Mouse (Mus musculus) kidney, embryonic 15.5 days (tissue): ENCODE measurements around the gene Tmem91. TPM values are rescaled to one million over a fixed set of nuclear protein-coding genes. Genes with fewer than 3 reads are reported as not detected.

Experiments
- ATAC-seq: fragments of 200-750 bp; cut with Nextera tagmentation; replicated peaks from 2 replicates; pipeline ENCODE4 v1.8.0; 2017; ENCODE audit warnings: moderate TSS enrichment; ENCODE audit not compliant: low FRiP score
- H3K27ac ChIP-seq: fragments of 300-500 bp; sonication (generic); 2 replicates; pipeline ENCODE4 v1.5.1; 2015; ENCODE audit warnings: mild to moderate bottlenecking, inconsistent platforms
- H3K27me3 ChIP-seq: fragments of 300-500 bp; sonication (generic); 2 replicates; pipeline ENCODE4 v1.6.1; 2015; ENCODE audit warnings: inconsistent platforms
- H3K36me3 ChIP-seq: fragments of 300-500 bp; sonication (generic); 2 replicates; pipeline ENCODE4 v1.6.1; 2015; ENCODE audit warnings: inconsistent platforms
- H3K4me1 ChIP-seq: fragments of 300-500 bp; sonication (generic); 2 replicates; pipeline ENCODE4 v1.6.1; 2015; ENCODE audit warnings: inconsistent platforms
- H3K4me2 ChIP-seq: fragments of 300-500 bp; sonication (generic); 2 replicates; pipeline ENCODE4 v1.6.1; 2015; ENCODE audit warnings: moderate library complexity, mild to moderate bottlenecking, inconsistent platforms
- H3K4me3 ChIP-seq: fragments of 300-500 bp; sonication (generic); replicated peaks from 2 replicates; pipeline ENCODE4 v1.5.1; 2015; ENCODE audit warnings: mild to moderate bottlenecking, inconsistent platforms
- H3K9ac ChIP-seq: fragments of 300-500 bp; sonication (generic); 2 replicates; pipeline ENCODE4 v1.6.1; 2015; ENCODE audit warnings: mild to moderate bottlenecking, inconsistent platforms
- H3K9me3 ChIP-seq: fragments of 300-500 bp; sonication (generic); replicated peaks from 2 replicates; pipeline ENCODE4 v1.6.1; 2016; ENCODE audit warnings: inconsistent platforms
- WGBS: fragments of 180-500 bp; shearing (Covaris S2); methylation state at CpG from one replicate; pipeline ENCODE4 v1.1.7; 2015; ENCODE audit warnings: mixed read lengths; 5-methylcytosine and 5-hydroxymethylcytosine counted together
- polyA plus RNA-seq: library from polyadenylated mRNA; unstranded; fragments of >200 nt; fragmentation: Nextera tagmentation; extraction: Ambion mirVana; gene quantifications from 2 replicates; pipeline ENCODE4 v1.2.1, GENCODE M21; 2015

Tmem91 gene
- polyA plus RNA-seq, 1 experiment from 2014 or later = 2.4 TPM

DNA sequence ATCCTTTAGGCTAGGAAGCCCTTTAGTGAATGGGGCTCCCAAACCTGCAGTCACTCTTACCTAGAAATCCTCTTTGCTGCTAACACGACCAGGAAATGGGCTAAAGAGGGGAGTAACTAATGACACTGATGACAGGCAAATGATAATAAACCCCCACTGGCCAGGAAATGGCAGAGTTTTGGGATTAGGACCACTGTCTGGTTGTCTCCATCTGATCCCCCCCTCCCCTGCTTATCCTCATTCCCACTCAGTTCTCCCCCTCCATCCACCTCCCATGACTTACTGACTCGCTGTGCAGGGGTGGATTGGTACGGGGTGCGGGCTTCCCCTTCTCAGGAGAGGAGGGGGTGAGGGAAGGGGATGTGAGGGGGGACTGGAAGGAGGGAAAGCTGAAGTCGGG is 15.1 kb upstream of the Tmem91 start:
- WGBS = 36% methylated on average over 5 of the region's 5 CpGs
- Histone ChIP-seq H3K27me3 (peaks cover 32% of the 10 kb centered on the region), H3K4me3 (peak overlapping the region; percentile 69), H3K9me3 (no peaks in the 10 kb centered on the region), H3K27ac (0 out of 2 replicates have a peak overlapping the region, but pooled peaks have one; percentile 88), H3K4me1 (peaks cover 44% of the 10 kb centered on the region), H3K9ac (no peak overlapping the region), H3K4me2 (peak overlapping the region; percentile 72), H3K36me3 (no peaks in the 10 kb centered on the region)
- ATAC-seq = no peak

- no peak for ATAC-seq
- WGBS = 7% methylated on average over 12 of the region's 12 CpGs
Observed at GRCm38 (mm10) chr7:25689603-25690021, 14.6 kb upstream of the Tmem91 start.

DNA sequence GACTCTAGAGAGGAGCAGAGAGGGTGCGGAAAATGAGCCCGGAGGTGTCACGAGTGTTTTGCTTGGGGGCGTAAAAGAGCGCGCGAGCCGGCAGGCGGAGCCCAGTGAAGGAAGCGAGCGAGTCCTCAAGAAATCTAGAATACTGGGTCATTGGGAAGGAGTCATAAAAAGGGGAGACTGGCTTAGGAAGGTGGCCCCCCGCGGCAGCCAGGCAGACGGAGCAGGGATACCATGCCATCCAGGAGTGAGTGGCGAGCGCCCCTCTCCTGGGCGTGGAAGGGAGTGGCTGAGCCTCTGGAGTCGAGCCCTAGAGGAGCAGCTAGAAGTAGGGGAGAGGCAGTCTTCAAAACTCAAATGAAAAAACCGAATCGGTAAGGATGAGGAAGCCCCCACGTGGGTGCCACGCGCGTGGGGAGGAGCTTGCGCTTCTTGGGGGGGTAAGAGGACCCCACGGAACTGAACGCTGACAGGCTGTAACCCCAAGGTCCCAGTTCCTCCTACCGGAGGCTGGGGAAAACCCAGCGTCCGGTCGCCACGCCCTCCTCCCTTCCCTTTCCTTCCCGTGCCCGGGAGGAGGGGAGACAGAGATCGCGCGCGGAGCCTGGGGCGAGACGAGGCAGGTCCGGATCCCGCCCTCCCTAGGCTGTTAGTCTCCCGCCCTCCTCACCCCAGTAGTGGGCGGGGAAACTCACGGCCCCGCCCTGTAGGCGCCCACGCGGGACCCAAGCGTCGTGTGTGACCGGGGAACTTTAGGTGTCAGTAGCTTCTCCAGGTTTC is 14.0 kb upstream of the Tmem91 start:
- H3K36me3 ChIP-seq = no peaks in the 10 kb centered on the region
- no peaks in the 10 kb centered on the region for H3K9me3 ChIP-seq
- peak; percentile 66 for ATAC-seq
- H3K9ac ChIP-seq = peak overlapping the region; percentile 72
- peaks cover 32% of the 10 kb centered on the region for H3K27me3 ChIP-seq
- peak overlapping the region; percentile 88 for H3K27ac ChIP-seq
- peak overlapping the region; percentile 69 for H3K4me3 ChIP-seq
- under 1% methylated on average over 51 of the region's 52 CpGs for WGBS
- H3K4me1 ChIP-seq = peaks cover 44% of the 10 kb centered on the region
- H3K4me2 ChIP-seq = peak overlapping the region; percentile 72

More at GRCm38 (mm10) chr7:25689603-25690021, 14.6 kb upstream of the Tmem91 start:
- H3K4me3 ChIP-seq = peak overlapping the region; percentile 69
- H3K27me3 ChIP-seq = peaks cover 32% of the 10 kb centered on the region
- H3K36me3 ChIP-seq = no peaks in the 10 kb centered on the region
- peak overlapping the region; percentile 72 for H3K4me2 ChIP-seq
- H3K27ac ChIP-seq = peak overlapping the region; percentile 88; the same call in 1 of the 2 replicates
- peaks cover 44% of the 10 kb centered on the region for H3K4me1 ChIP-seq
- H3K9me3 ChIP-seq = no peaks in the 10 kb centered on the region
- H3K9ac ChIP-seq = peak overlapping the region; percentile 72; the same call in 1 of the 2 replicates

DNA sequence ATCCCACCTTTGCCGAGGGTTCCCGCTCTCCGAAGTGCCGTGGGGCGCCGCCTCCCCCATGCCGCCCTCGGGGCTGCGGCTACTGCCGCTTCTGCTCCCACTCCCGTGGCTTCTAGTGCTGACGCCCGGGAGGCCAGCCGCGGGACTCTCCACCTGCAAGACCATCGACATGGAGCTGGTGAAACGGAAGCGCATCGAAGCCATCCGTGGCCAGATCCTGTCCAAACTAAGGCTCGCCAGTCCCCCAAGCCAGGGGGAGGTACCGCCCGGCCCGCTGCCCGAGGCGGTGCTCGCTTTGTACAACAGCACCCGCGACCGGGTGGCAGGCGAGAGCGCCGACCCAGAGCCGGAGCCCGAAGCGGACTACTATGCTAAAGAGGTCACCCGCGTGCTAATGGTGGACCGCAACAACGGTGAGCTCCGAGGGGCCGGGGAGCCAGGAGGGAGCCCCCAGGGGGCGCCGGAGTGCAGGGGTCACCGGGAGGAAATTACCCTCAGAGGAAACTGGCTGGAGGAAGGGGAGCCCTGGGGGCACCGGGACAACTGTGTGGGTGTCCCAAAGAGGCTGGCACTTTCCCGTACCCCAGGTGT is 12.9 kb upstream of the Tmem91 start:
- Histone ChIP-seq H3K27me3 (peaks cover 32% of the 10 kb centered on the region), H3K9ac (peak overlapping the region; percentile 72), H3K4me1 (peaks cover 49% of the 10 kb centered on the region), H3K36me3 (no peaks in the 10 kb centered on the region), H3K9me3 (no peaks in the 10 kb centered on the region), H3K4me2 (peak overlapping the region; percentile 72), H3K27ac (peak overlapping the region; percentile 88), H3K4me3 (peak overlapping the region; percentile 69)
- WGBS = under 1% methylated on average over 47 of the region's 47 CpGs
- no peak for ATAC-seq

GRCm38 (mm10) chr7:25686680-25687531 is 11.9 kb upstream of the Tmem91 start, which contains the start of gene Tgfb1:
Gene Tgfb1, plus strand, starts transcription at chr7:25687002.
- WGBS = under 1% methylated on average over 54 of the region's 69 CpGs
- Histone ChIP-seq H3K36me3 (no peaks in the 10 kb centered on the region), H3K27me3 (peaks cover 32% of the 10 kb centered on the region), H3K4me1 (peaks cover 50% of the 10 kb centered on the region), H3K27ac (peak within 1 kb of the TSS; percentile 88), H3K9me3 (no peaks in the 10 kb centered on the region), H3K4me3 (peak within 1 kb of the TSS; percentile 69), H3K9ac (peak within 1 kb of the TSS; percentile 72), H3K4me2 (peak within 1 kb of the TSS; percentile 72)
- peak; percentile 55 for ATAC-seq

- H3K27me3 ChIP-seq = peaks cover 32% of the 10 kb centered on the region
- no peak overlapping the region for H3K9ac ChIP-seq
- H3K9me3 ChIP-seq = no peaks in the 10 kb centered on the region
- H3K36me3 ChIP-seq = no peaks in the 10 kb centered on the region
- peaks cover 59% of the 10 kb centered on the region for H3K4me1 ChIP-seq
- ATAC-seq = 0 out of 2 replicates have a peak, but pooled peaks have one; percentile 1
- peak overlapping the region; percentile 69 for H3K4me3 ChIP-seq
- H3K4me2 ChIP-seq = peak overlapping the region; percentile 72
- WGBS = 66% methylated on average over 21 of the region's 21 CpGs
- H3K27ac ChIP-seq = no peak overlapping the region
Observed at GRCm38 (mm10) chr7:25685926-25686470, 11.0 kb upstream of the Tmem91 start.

DNA sequence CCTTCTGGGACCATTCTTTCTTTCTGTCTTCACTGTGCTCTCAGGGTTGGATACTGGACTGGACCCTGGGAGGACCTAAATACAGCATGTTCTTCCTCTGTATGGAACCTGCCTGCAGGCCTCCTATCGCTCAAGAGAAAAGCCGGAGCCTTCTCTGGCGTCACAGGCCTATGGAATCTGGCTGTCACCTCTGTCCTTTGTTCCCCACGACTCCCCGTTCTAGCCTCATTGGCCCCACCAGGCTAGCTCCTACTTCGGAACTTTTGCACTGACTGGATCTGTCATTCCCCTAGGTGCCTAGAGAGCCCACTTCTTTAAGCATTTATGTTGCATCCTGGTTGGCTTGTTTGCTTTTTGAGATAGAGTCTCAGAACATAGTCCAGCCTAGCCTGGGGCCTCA is 9.7 kb upstream of the Tmem91 start:
- no peak overlapping the region for H3K9ac ChIP-seq
- no peak overlapping the region for H3K4me3 ChIP-seq
- no peak overlapping the region for H3K27ac ChIP-seq
- no peak for ATAC-seq
- H3K36me3 ChIP-seq = no peaks in the 10 kb centered on the region
- WGBS = 88% methylated on average over 6 of the region's 6 CpGs
- H3K27me3 ChIP-seq = peaks cover 27% of the 10 kb centered on the region
- no peaks in the 10 kb centered on the region for H3K9me3 ChIP-seq
- H3K4me2 ChIP-seq = no peak overlapping the region
- H3K4me1 ChIP-seq = peaks cover 62% of the 10 kb centered on the region

- H3K4me3 ChIP-seq = no peak overlapping the region
- no peak overlapping the region for H3K9ac ChIP-seq
- no peak overlapping the region for H3K4me2 ChIP-seq
- peaks cover 28% of the 10 kb centered on the region for H3K27me3 ChIP-seq
- no peaks in the 10 kb centered on the region for H3K36me3 ChIP-seq
- WGBS = 59% methylated on average over 7 of the region's 7 CpGs
- no peak overlapping the region for H3K27ac ChIP-seq
- ATAC-seq = no peak
- H3K4me1 ChIP-seq = peaks cover 52% of the 10 kb centered on the region
- no peaks in the 10 kb centered on the region for H3K9me3 ChIP-seq
Observed at GRCm38 (mm10) chr7:25683474-25684180, 8.7 kb upstream of the Tmem91 start.

DNA sequence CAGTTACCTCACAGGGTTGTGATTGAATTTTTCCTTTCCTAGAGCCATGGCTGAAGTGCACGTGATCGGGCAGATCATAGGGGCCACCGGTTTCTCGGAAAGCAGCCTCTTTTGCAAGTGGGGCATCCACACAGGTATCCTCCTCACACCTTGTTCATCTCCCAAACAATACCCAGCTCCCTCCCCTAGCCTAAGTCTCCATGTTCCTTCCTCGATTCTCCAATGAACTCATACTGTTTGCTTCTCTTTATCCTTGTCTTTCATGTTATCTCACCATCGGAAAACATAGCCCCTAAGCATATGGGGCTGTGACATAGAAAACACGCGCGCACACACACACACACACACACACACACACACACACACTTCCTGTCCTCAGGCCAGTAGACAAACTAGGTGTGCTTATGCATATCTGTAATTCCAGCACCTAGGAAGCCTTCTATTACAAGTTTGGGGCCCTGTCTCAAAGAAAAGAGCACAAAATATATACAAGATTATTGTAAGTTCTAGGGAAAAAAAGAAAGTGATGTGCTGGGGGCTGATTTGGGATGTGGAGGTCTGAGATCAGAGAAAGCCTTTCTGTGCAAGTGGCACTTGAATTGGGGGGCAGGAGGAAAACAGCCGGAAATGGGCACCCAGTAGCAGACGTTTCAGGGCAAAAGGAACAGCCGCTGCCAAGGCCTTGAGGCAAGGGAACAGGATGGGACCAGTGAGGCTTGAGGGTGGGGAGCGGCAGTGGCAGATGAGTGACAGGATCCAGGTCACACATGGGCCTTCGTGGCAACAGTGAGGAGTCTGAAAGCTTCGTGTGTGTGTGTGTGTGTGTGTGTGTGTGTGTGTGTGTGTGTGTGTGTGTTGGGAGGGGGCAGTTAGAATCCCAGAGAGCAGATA is 6.6 kb upstream of the Tmem91 start:
- WGBS = 58% methylated on average over 15 of the region's 15 CpGs
- no peak; the same call in 1 of the 2 replicates for ATAC-seq
- H3K4me3 ChIP-seq = peak overlapping the region; percentile 82
- peak overlapping the region; percentile 71 for H3K4me2 ChIP-seq
- H3K9me3 ChIP-seq = no peaks in the 10 kb centered on the region
- no peaks in the 10 kb centered on the region for H3K36me3 ChIP-seq
- H3K4me1 ChIP-seq = peaks cover 33% of the 10 kb centered on the region
- H3K27ac ChIP-seq = no peak overlapping the region
- H3K27me3 ChIP-seq = peaks cover 19% of the 10 kb centered on the region
- H3K9ac ChIP-seq = no peak overlapping the region

DNA sequence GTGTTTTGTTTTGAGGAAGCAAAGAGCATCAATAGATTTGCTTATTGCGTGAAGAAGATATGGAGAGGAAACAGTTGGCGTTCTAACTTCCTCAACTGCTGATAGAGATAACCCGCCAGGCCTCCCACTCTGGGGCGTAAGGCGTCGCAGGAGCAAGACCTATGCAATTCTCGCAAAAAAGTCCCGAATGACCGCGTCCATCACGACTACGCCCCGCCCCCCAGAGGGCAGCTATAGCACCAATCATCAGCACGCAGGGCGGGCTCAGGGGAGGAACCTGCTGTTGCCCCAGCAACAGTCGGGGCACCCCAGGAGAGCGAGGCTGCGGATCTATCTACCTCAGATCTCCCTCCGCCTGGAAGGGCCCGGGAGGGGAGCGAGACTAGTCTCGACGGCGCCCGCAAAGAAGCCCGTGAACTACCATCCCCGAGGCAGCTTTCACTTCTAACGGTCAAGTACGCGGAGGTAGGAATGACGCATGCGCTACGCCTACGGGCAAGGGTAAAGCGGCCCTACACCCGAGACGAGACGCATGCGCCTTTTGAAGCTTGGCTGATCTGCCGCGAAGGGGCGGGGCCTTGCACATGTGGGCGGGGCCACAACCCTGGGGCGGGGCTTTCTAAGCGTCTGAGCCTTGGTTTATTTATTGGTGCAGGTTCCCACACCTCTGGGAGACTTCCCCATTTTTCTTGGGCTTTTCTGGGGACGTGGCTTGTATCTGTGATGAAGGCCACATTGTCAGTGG is 5.7 kb upstream of the Tmem91 start, which contains the start of gene B9d2:
B9d2 (plus strand) TSS at position 267 of the 745 bp plus-strand sequence.
- no peaks in the 10 kb centered on the region for H3K36me3 ChIP-seq
- peaks cover 23% of the 10 kb centered on the region for H3K27me3 ChIP-seq
- H3K4me3 ChIP-seq = peak within 1 kb of the TSS; percentile 82
- under 1% methylated on average over 46 of the region's 46 CpGs for WGBS
- ATAC-seq = peak; percentile 97
- peak within 1 kb of the TSS; percentile 59 for H3K9ac ChIP-seq
- H3K4me2 ChIP-seq = peak within 1 kb of the TSS; percentile 71
- H3K27ac ChIP-seq = peak within 1 kb of the TSS; percentile 96
- no peaks in the 10 kb centered on the region for H3K9me3 ChIP-seq
- H3K4me1 ChIP-seq = peaks cover 24% of the 10 kb centered on the region
